Mouse (Mus musculus) stomach, embryonic 14.5 days (tissue): ENCODE measurements around the gene Cfap74. TPM values are rescaled to one million over a fixed set of nuclear protein-coding genes. Genes with fewer than 3 reads are reported as not detected.

Source experiments
- ATAC-seq: fragments of 200-750 bp; cut with Nextera tagmentation; 2 replicates; pipeline ENCODE4 v1.8.0; 2017; ENCODE audit warnings: low read depth, moderate TSS enrichment; ENCODE audit not compliant: insufficient number of reproducible peaks, insufficient read depth, low FRiP score
- H3K27ac ChIP-seq: fragments of 300-500 bp; sonication (generic); 2 replicates; pipeline ENCODE4 v1.5.1; 2014; ENCODE audit warnings: mild to moderate bottlenecking, low read length, moderate library complexity, mixed read lengths
- H3K27me3 ChIP-seq: fragments of 300-500 bp; sonication (generic); 2 replicates; pipeline ENCODE4 v1.6.1; 2014; ENCODE audit warnings: low read length, control low read depth, mixed read lengths; ENCODE audit not compliant: control insufficient read depth, insufficient read depth
- H3K36me3 ChIP-seq: fragments of 300-500 bp; sonication (generic); 2 replicates; pipeline ENCODE4 v1.6.1; 2014; ENCODE audit warnings: mild to moderate bottlenecking, control low read depth, low read length, moderate library complexity, mixed read lengths; ENCODE audit not compliant: control insufficient read depth, insufficient read depth
- H3K4me1 ChIP-seq: fragments of 300-500 bp; sonication (generic); 2 replicates; pipeline ENCODE4 v1.6.1; 2014; ENCODE audit warnings: low read length, control low read depth, mixed read lengths; ENCODE audit not compliant: control insufficient read depth, insufficient read depth
- H3K4me2 ChIP-seq: fragments of 300-500 bp; sonication (generic); replicated peaks from 2 replicates; pipeline ENCODE4 v1.6.1; 2014; ENCODE audit warnings: low read depth, low read length, control low read depth
- H3K4me3 ChIP-seq: fragments of 300-500 bp; sonication (generic); 2 replicates; pipeline ENCODE4 v1.5.1; 2014; ENCODE audit warnings: low read depth, low read length, control low read depth
- H3K9ac ChIP-seq: fragments of 300-500 bp; sonication (generic); replicated peaks from 2 replicates; pipeline ENCODE4 v1.6.1; 2014; ENCODE audit warnings: low read depth, mild to moderate bottlenecking, control low read depth, low read length, moderate library complexity, mixed read lengths
- H3K9me3 ChIP-seq: fragments of 300-500 bp; sonication (generic); 2 replicates; pipeline ENCODE4 v1.6.1; 2016; ENCODE audit warnings: low read depth, low read length, control low read depth; ENCODE audit not compliant: control insufficient read depth
- WGBS: fragments of 180-500 bp; shearing (Covaris S2); extraction: QIAGEN DNeasy Blood & Tissue Kit; methylation state at CpG from one replicate; pipeline ENCODE4 v1.1.7; 2014; 5-methylcytosine and 5-hydroxymethylcytosine counted together
- polyA plus RNA-seq: library from polyadenylated mRNA; unstranded; fragments of >200 nt; fragmentation: Nextera tagmentation; extraction: Ambion mirVana; gene quantifications from 2 replicates; pipeline ENCODE4 v1.2.1, GENCODE M21; 2014

The Cfap74 gene
- 2.8 and 3.8 TPM in 2 replicates for polyA plus RNA-seq

- Histone ChIP-seq H3K36me3 (no peaks in the 10 kb centered on the region), H3K4me1 (0 out of 2 replicates have a peak, but pooled peaks cover 3% of the 10 kb centered on the region), H3K9ac (no peak within 1 kb of the TSS; the same call in 1 of the 2 replicates), H3K4me3 (peak within 1 kb of the TSS; percentile 45), H3K4me2 (peak within 1 kb of the TSS; percentile 70), H3K9me3 (no peaks in the 10 kb centered on the region), H3K27me3 (no peaks in the 10 kb centered on the region), H3K27ac (no peak within 1 kb of the TSS)
- 1% methylated on average over 35 of the region's 35 CpGs for WGBS
- ATAC-seq = peak; percentile 91
These were observed at the start of gene Cfap74 for GRCm38 (mm10) chr4:155409058-155409776. Cfap74 (plus strand) TSS chr4:155409190.

- Histone ChIP-seq H3K4me1 (no peaks in the 10 kb centered on the region), H3K9ac (no peak overlapping the region), H3K36me3 (no peaks in the 10 kb centered on the region), H3K4me2 (no peak overlapping the region; the same call in 1 of the 2 replicates), H3K9me3 (no peaks in the 10 kb centered on the region), H3K27me3 (peaks cover 22% of the 10 kb centered on the region), H3K27ac (no peak overlapping the region), H3K4me3 (no peak overlapping the region)
- WGBS = 41% methylated on average over 12 of the region's 12 CpGs
- ATAC-seq = no peak
These were observed 49.2 kb upstream of the Cfap74 start for GRCm38 (mm10) chr4:155359560-155360464.

GRCm38 (mm10) chr4:155360856-155361255, 48.1 kb upstream of the Cfap74 start:
- Histone ChIP-seq H3K9ac (no peak overlapping the region), H3K36me3 (no peaks in the 10 kb centered on the region), H3K27me3 (peaks cover 22% of the 10 kb centered on the region), H3K4me2 (peak overlapping the region; percentile 53), H3K4me1 (no peaks in the 10 kb centered on the region), H3K27ac (peak overlapping the region; percentile 55; the same call in 1 of the 2 replicates), H3K4me3 (peak overlapping the region; percentile 41), H3K9me3 (no peaks in the 10 kb centered on the region)
- ATAC-seq = peak; percentile 36
- under 1% methylated on average over 42 of the region's 42 CpGs for WGBS

GRCm38 (mm10) chr4:155361303-155361791, 47.6 kb upstream of the Cfap74 start, which contains the start of gene Prkcz:
Prkcz (minus strand) TSS chr4:155361361.
- no peaks in the 10 kb centered on the region for H3K4me1 ChIP-seq
- no peaks in the 10 kb centered on the region for H3K9me3 ChIP-seq
- under 1% methylated on average over 46 of the region's 51 CpGs for WGBS
- no peaks in the 10 kb centered on the region for H3K36me3 ChIP-seq
- ATAC-seq = peak; percentile 96
- peaks cover 22% of the 10 kb centered on the region for H3K27me3 ChIP-seq
- peak within 1 kb of the TSS; percentile 53 for H3K4me2 ChIP-seq
- H3K4me3 ChIP-seq = peak within 1 kb of the TSS; percentile 41
- no peak within 1 kb of the TSS; the same call in 1 of the 2 replicates for H3K9ac ChIP-seq
- peak within 1 kb of the TSS; percentile 55; the same call in 1 of the 2 replicates for H3K27ac ChIP-seq

- Histone ChIP-seq H3K4me2 (no peak overlapping the region), H3K9me3 (no peaks in the 10 kb centered on the region), H3K36me3 (no peaks in the 10 kb centered on the region), H3K27me3 (peaks cover 22% of the 10 kb centered on the region), H3K27ac (no peak overlapping the region), H3K4me1 (0 out of 2 replicates have a peak, but pooled peaks cover 6% of the 10 kb centered on the region), H3K4me3 (0 out of 2 replicates have a peak overlapping the region, but pooled peaks have one; percentile 41), H3K9ac (no peak overlapping the region)
- 27% methylated on average over 5 of the region's 5 CpGs for WGBS
- ATAC-seq = no peak
These were observed 46.5 kb upstream of the Cfap74 start for GRCm38 (mm10) chr4:155362443-155362842.

- no peak overlapping the region for H3K4me2 ChIP-seq
- no peaks in the 10 kb centered on the region for H3K36me3 ChIP-seq
- H3K9me3 ChIP-seq = no peaks in the 10 kb centered on the region
- H3K4me3 ChIP-seq = no peak overlapping the region
- no peak overlapping the region for H3K9ac ChIP-seq
- peaks cover 7% of the 10 kb centered on the region; the same call in 1 of the 2 replicates for H3K27me3 ChIP-seq
- ATAC-seq = no peak
- no peak overlapping the region for H3K27ac ChIP-seq
- 53% methylated on average over 6 of the region's 6 CpGs for WGBS
- 0 out of 2 replicates have a peak, but pooled peaks cover 6% of the 10 kb centered on the region for H3K4me1 ChIP-seq
These were observed 42.2 kb upstream of the Cfap74 start for GRCm38 (mm10) chr4:155366784-155367183.

GRCm38 (mm10) chr4:155367739-155368138, 41.3 kb upstream of the Cfap74 start:
- Histone ChIP-seq H3K4me1 (0 out of 2 replicates have a peak, but pooled peaks cover 6% of the 10 kb centered on the region), H3K36me3 (no peaks in the 10 kb centered on the region), H3K27me3 (no peaks in the 10 kb centered on the region), H3K9ac (no peak overlapping the region), H3K27ac (no peak overlapping the region), H3K9me3 (no peaks in the 10 kb centered on the region), H3K4me3 (no peak overlapping the region), H3K4me2 (no peak overlapping the region)
- 85% methylated on average over 9 of the region's 9 CpGs for WGBS
- no peak for ATAC-seq

GRCm38 (mm10) chr4:155368684-155369083, 40.3 kb upstream of the Cfap74 start:
- Histone ChIP-seq H3K36me3 (no peaks in the 10 kb centered on the region), H3K4me1 (0 out of 2 replicates have a peak, but pooled peaks cover 6% of the 10 kb centered on the region), H3K9me3 (no peaks in the 10 kb centered on the region), H3K4me2 (no peak overlapping the region), H3K27ac (no peak overlapping the region), H3K9ac (no peak overlapping the region), H3K4me3 (no peak overlapping the region), H3K27me3 (no peaks in the 10 kb centered on the region)
- ATAC-seq = 0 out of 2 replicates have a peak, but pooled peaks have one; percentile 23
- WGBS = 26% methylated on average over 12 of the region's 12 CpGs
